Mouse (Mus musculus) hindbrain, embryonic 11.5 days (tissue): ENCODE measurements around the gene Spire2. TPM values are rescaled to one million over a fixed set of nuclear protein-coding genes. Genes with fewer than 3 reads are reported as not detected.
"Not testable (repeated sequence)": the region's sequence is repeated elsewhere in the genome, so short reads cannot be mapped to it uniquely, and the experiment has no call there.

Experiments used
- ATAC-seq: fragments of 200-750 bp; cut with Nextera tagmentation; 2 replicates; pipeline ENCODE4 v1.8.0; 2017; ENCODE audit warnings: mild to moderate bottlenecking, moderate TSS enrichment, moderate library complexity; ENCODE audit not compliant: low FRiP score
- DNase-seq: peaks from one replicate; pipeline ENCODE4 v3.0.0-alpha.2; 2015; ENCODE audit warnings: low spot score
- H3K27ac ChIP-seq: fragments of 300-500 bp; sonication (generic); 2 replicates; pipeline ENCODE4 v1.5.1; 2014; ENCODE audit warnings: mild to moderate bottlenecking, low read depth, low read length
- H3K27me3 ChIP-seq: fragments of 300-500 bp; sonication (generic); 2 replicates; pipeline ENCODE4 v1.6.1; 2014; ENCODE audit warnings: mild to moderate bottlenecking, low read length, moderate library complexity, mixed read lengths; ENCODE audit not compliant: control insufficient read depth, insufficient read depth
- H3K36me3 ChIP-seq: fragments of 300-500 bp; sonication (generic); 2 replicates; pipeline ENCODE4 v1.6.1; 2014; ENCODE audit warnings: mild to moderate bottlenecking, low read length, moderate library complexity, mixed read lengths; ENCODE audit not compliant: control insufficient read depth, insufficient read depth
- H3K4me1 ChIP-seq: fragments of 300-500 bp; sonication (generic); replicated peaks from 2 replicates; pipeline ENCODE4 v1.6.1; 2014; ENCODE audit warnings: low read length, mixed read lengths; ENCODE audit not compliant: control insufficient read depth, insufficient read depth
- H3K4me2 ChIP-seq: fragments of 300-500 bp; sonication (generic); replicated peaks from 2 replicates; pipeline ENCODE4 v1.6.1; 2014; ENCODE audit warnings: mild to moderate bottlenecking, low read depth, low read length
- H3K4me3 ChIP-seq: fragments of 300-500 bp; sonication (generic); 2 replicates; pipeline ENCODE4 v1.5.1; 2014; ENCODE audit warnings: low read depth, low read length
- H3K9ac ChIP-seq: fragments of 300-500 bp; sonication (generic); 2 replicates; pipeline ENCODE4 v1.6.1; 2014; ENCODE audit warnings: low read depth, low read length
- H3K9me3 ChIP-seq: fragments of 300-500 bp; sonication (generic); 2 replicates; pipeline ENCODE4 v1.6.1; 2016; ENCODE audit warnings: low read length; ENCODE audit not compliant: control insufficient read depth
- WGBS: fragments of 180-500 bp; shearing (Covaris S2); extraction: QIAGEN DNeasy Blood & Tissue Kit; methylation state at CpG from one replicate; pipeline ENCODE4 v1.1.7; 2014; 5-methylcytosine and 5-hydroxymethylcytosine counted together
- polyA plus RNA-seq: library from polyadenylated mRNA; unstranded; fragments of >200 nt; fragmentation: Nextera tagmentation; extraction: Ambion mirVana; gene quantifications from 2 replicates; pipeline ENCODE4 v1.2.1, GENCODE M21; 2014

The Spire2 gene
- polyA plus RNA-seq, 1 experiment from 2014 or later, result 13.1 TPM

DNA sequence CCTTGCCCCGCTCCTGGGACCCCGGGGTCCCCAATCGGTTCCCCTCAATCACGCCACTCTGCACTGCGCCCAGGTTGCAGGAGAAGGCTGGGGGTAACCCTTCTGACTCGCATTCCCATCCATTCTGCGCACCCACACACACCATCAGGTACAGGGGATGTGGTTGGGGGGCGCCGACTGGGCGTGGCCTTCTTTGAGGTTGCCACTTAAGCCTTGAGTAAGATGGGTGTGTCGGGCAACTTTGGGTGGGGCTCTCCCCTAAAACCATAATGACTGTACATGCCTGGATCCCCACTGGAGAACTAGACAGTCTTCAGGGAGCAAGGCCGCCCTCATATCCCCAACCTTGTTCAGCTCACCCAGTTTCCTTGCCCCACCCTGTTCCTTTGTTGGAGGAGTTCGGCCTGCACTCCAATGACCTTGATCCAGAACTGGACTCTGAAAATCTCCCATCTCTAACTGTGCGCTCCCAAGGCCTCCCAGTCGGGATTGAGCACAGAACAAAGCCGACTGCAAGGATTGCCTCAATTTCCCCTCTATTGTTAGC lies 79.3 kb downstream of the Spire2 start:
- Histone ChIP-seq H3K9me3 (no peaks in the 10 kb centered on the region), H3K4me3 (peak overlapping the region; percentile 86), H3K4me1 (peaks cover 2% of the 10 kb centered on the region), H3K36me3 (no peaks in the 10 kb centered on the region), H3K4me2 (peak overlapping the region; percentile 74), H3K27ac (peak overlapping the region; percentile 96), H3K9ac (peak overlapping the region; percentile 95), H3K27me3 (peaks cover 10% of the 10 kb centered on the region; the same call in 1 of the 2 replicates)
- DNase-seq (peak; percentile 59), ATAC-seq (peak; percentile 34)
- WGBS, result 4% methylated on average over 16 of the region's 16 CpGs

GRCm38 (mm10) chr8:123412560-123413170 lies 80.2 kb downstream of the Spire2 start:
- WGBS, result under 1% methylated on average over 11 of the region's 12 CpGs
- ATAC-seq, result peak; percentile 70
- H3K9me3 ChIP-seq, result no peaks in the 10 kb centered on the region
- peaks cover 10% of the 10 kb centered on the region; the same call in 1 of the 2 replicates for H3K27me3 ChIP-seq
- H3K27ac ChIP-seq, result peak overlapping the region; percentile 96
- peak; percentile 87 for DNase-seq
- peak overlapping the region; percentile 86 for H3K4me3 ChIP-seq
- peak overlapping the region; percentile 95 for H3K9ac ChIP-seq
- H3K4me2 ChIP-seq, result peak overlapping the region; percentile 74
- H3K4me1 ChIP-seq, result peaks cover 2% of the 10 kb centered on the region
- no peaks in the 10 kb centered on the region for H3K36me3 ChIP-seq

DNA sequence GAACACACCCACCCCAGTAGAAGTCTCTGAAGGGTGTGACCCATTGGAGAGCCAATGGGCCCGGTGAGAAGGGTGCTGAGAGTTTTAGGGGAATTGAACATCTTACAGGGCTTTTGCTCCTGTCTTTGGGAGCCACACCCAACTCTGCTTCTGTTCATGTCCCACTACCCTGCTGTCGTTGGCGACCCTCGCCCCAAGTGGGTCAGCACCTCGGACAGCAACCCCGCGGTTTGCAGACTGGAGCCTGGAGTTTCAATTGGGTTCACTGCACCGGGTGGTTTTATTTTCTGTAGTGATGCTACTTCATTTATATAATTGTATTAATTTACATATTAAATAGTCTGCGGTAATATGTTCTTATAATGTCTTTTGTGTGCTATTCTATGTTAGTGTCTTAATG lies 81.7 kb downstream of the Spire2 start:
- Histone ChIP-seq H3K9ac (peak overlapping the region; percentile 95), H3K27me3 (peaks cover 10% of the 10 kb centered on the region; the same call in 1 of the 2 replicates), H3K9me3 (no peaks in the 10 kb centered on the region), H3K4me2 (peak overlapping the region; percentile 74), H3K4me3 (peak overlapping the region; percentile 86), H3K36me3 (peaks cover 5% of the 10 kb centered on the region; the same call in 1 of the 2 replicates), H3K4me1 (peaks cover 2% of the 10 kb centered on the region), H3K27ac (peak overlapping the region; percentile 96)
- no peak for ATAC-seq
- 13% methylated on average over 9 of the region's 9 CpGs for WGBS
- peak; percentile 60 for DNase-seq

DNA sequence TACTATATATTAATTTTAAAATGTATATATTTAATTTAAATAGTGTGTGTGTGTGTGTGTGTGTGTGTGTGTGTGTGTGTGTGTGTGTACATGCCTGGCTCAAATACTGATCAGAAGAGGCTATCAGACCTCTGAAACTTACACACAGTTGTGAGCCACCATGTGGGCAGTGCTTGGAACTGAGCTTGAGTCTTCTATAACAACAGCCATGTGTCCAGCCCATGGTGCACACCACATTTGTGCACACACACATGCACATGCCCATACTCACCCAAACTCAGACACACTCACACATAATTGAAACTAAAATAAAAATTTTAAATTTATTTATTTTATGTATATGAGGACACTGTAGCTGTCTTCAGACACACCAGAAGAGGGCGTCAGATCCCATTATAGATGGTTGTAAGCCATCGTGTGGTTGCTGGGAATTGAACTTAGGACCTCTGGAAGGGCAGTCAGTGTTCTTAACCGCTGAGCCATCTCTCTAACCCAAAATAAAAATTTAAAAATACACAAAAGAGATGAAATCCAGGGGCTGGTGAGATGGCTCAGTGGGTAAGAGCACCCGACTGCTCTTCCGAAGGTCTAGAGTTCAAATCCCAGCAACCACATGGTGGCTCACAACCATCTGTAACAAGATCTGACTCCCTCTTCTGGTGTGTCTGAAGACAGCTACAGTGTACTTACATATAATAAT lies 82.6 kb downstream of the Spire2 start:
- not testable (repeated sequence) for H3K9me3 ChIP-seq, H3K27me3 ChIP-seq, H3K4me1 ChIP-seq, ATAC-seq, H3K36me3 ChIP-seq, H3K9ac ChIP-seq, H3K27ac ChIP-seq
- H3K4me3 ChIP-seq, result peak overlapping the region; percentile 86
- peak; percentile 30 for DNase-seq
- 87% methylated on average over 5 of the region's 5 CpGs for WGBS
- H3K4me2 ChIP-seq, result peak overlapping the region; percentile 19

DNA sequence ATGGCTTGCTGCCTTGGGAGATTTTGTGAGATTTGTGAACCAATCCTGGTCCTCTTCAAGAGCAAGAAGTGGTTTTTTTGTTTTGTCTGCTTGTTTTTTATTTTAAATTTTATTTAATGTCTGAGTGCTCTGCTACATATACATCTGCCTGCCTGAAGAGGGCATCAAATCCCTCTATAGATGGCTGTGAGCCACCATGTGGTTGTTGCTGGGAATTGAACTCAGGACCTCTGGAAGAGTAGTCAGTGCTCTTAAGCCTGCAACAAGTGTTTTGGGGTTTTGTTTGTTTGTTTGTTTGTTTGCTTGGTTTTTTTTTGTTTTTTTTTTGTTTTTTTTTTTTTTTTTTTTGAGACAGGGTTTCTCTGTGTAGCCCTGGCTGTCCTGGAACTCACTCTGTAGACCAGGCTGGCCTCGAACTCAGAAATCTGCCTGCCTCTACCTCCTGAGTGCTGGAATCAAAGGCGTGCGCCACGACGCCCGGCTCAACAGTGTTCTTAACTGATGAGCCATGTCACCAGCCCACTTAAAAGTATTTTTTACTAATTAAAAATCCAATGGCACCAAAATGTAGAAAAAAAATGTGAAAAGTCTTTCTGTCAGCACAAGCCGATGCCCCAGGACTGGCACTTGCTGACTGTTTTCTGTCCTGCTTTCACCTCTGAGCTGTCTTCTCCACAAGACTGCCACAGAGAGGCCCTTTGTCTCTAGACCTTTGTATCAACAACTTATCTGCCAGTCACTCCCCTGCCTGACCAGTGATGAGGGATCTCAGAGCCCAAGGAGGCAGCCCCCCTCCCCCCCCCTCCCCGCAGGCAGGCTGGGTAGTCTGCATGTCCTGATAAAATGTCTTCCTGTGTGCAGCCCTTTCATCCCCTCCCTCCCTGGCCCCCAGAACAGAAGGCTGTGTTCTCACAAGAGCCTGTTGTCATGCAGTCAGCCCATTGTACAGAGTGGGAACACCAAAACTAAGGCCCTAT lies 83.7 kb downstream of the Spire2 start:
- peak overlapping the region; percentile 19; the same call in 1 of the 2 replicates for H3K4me2 ChIP-seq
- WGBS, result 79% methylated on average over 8 of the region's 8 CpGs
- peaks cover 2% of the 10 kb centered on the region; the same call in 1 of the 2 replicates for H3K4me1 ChIP-seq
- H3K9ac ChIP-seq, result no peak overlapping the region
- no peak overlapping the region for H3K27ac ChIP-seq
- DNase-seq, result peak; percentile 35
- peaks cover 9% of the 10 kb centered on the region; the same call in 1 of the 2 replicates for H3K36me3 ChIP-seq
- H3K4me3 ChIP-seq, result no peak overlapping the region
- H3K27me3 ChIP-seq, result peaks cover 7% of the 10 kb centered on the region; the same call in 1 of the 2 replicates
- ATAC-seq, result no peak
- no peaks in the 10 kb centered on the region for H3K9me3 ChIP-seq

DNA sequence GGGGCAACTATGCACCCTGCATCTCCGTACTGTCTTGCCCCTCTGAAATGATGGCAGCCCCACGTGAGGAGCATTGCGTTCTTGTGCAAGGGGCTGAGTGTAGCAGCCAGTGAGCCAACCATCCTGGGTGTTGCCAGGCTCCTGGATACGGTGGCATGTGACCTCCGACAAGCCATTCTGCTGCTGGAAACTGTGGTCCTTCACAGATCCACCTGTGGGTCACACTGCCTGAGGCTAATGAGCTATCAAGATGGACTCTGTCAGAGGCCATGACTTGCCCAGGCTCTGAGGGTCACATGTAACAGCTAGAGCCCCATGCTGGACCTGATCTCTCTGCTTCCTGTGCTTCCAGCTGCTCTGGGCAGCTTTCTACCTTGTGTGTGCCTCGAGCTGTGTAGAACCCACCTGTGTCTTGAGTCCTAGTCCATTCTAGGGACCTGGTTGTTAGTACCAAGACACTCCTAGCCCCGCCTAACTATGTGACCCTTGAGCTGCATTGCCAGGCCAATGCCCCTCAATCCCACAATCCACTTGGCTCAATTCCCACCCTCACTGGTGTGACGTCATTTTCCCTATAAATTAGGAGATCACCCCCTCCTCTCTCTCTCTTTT lies 84.5 kb downstream of the Spire2 start:
- H3K9me3 ChIP-seq, result no peaks in the 10 kb centered on the region
- H3K27me3 ChIP-seq, result peaks cover 3% of the 10 kb centered on the region; the same call in 1 of the 2 replicates
- H3K36me3 ChIP-seq, result peaks cover 9% of the 10 kb centered on the region; the same call in 1 of the 2 replicates
- H3K4me1 ChIP-seq, result peaks cover 3% of the 10 kb centered on the region; the same call in 1 of the 2 replicates
- WGBS, result 83% methylated on average over 8 of the region's 8 CpGs
- H3K9ac ChIP-seq, result no peak overlapping the region
- H3K27ac ChIP-seq, result no peak overlapping the region
- ATAC-seq (no peak), DNase-seq (no peak)
- no peak overlapping the region for H3K4me3 ChIP-seq
- H3K4me2 ChIP-seq, result no peak overlapping the region
